Mouse (Mus musculus) brain, embryonic 14.5 days (tissue): ENCODE results near the gene Npy. TPM values are rescaled to one million over a fixed set of nuclear protein-coding genes. Genes with fewer than 3 reads are reported as not detected.

ENCODE experiments used
- DNase-seq: peaks from one replicate; pipeline ENCODE4 v3.0.0-alpha.2; 2011; ENCODE audit warnings: low read depth
- CTCF ChIP-seq: fragments of 200-500 bp; IDR thresholded peaks from 2 replicates; pipeline ENCODE4 v1.5.1; 2012; ENCODE audit warnings: inconsistent platforms, mild to moderate bottlenecking, moderate library complexity, borderline replicate concordance; ENCODE audit not compliant: insufficient read depth, insufficient read length; ENCODE audit errors: extremely low read depth
- POLR2A ChIP-seq: fragments of 200-500 bp; IDR thresholded peaks from 2 replicates; pipeline ENCODE4 v1.6.1; 2012; ENCODE audit warnings: mild to moderate bottlenecking, inconsistent platforms, borderline replicate concordance; ENCODE audit not compliant: poor library complexity, insufficient read depth, insufficient read length, severe bottlenecking; ENCODE audit errors: extremely low read depth
- polyA plus RNA-seq: library from polyadenylated mRNA; depleted of rRNA; stranded (reverse); fragments of >200 nt; gene quantifications from 2 replicates; pipeline ENCODE4 v1.2.3, GENCODE M21; 2012

The Npy gene
- polyA plus RNA-seq, 1 experiment, result 87.1 TPM

- TF ChIP-seq POLR2A, result no peak
- no peak for TF ChIP-seq CTCF
- no peak for DNase-seq
These were observed 4.9 kb upstream of the Npy start for GRCm38 (mm10) chr6:49817625-49818024.

- DNase-seq, result no peak
- TF ChIP-seq POLR2A, result no peak
- TF ChIP-seq CTCF, result no peak
These were observed 341 bp downstream of the Npy start for GRCm38 (mm10) chr6:49822871-49823230.

GRCm38 (mm10) chr6:49823371-49823770, 861 bp downstream of the Npy start:
- DNase-seq, result no peak
- no peak for TF ChIP-seq CTCF
- no peak for TF ChIP-seq POLR2A

- no peak for TF ChIP-seq CTCF
- TF ChIP-seq POLR2A, result no peak
- DNase-seq, result no peak
These were observed 1.3 kb downstream of the Npy start for GRCm38 (mm10) chr6:49823821-49824220.

- no peak for DNase-seq
- TF ChIP-seq CTCF, result no peak
- TF ChIP-seq POLR2A, result no peak
These were observed 9.1 kb downstream of the Npy start for GRCm38 (mm10) chr6:49831579-49831978.

- DNase-seq, result no peak
- TF ChIP-seq CTCF, result no peak
- no peak for TF ChIP-seq POLR2A
These were observed 34.3 kb downstream of the Npy start for GRCm38 (mm10) chr6:49856830-49857229.

- no peak for TF ChIP-seq CTCF
- TF ChIP-seq POLR2A, result no peak
- no peak for DNase-seq
These were observed 45.1 kb downstream of the Npy start for GRCm38 (mm10) chr6:49867571-49867970.

- TF ChIP-seq CTCF, result no peak
- TF ChIP-seq POLR2A, result no peak
- DNase-seq, result no peak
These were observed 48.6 kb downstream of the Npy start for GRCm38 (mm10) chr6:49871071-49871470.

- TF ChIP-seq POLR2A, result no peak
- no peak for TF ChIP-seq CTCF
- no peak for DNase-seq
These were observed 51.0 kb downstream of the Npy start for GRCm38 (mm10) chr6:49873556-49873955.

GRCm38 (mm10) chr6:49875160-49875559, 52.6 kb downstream of the Npy start:
- TF ChIP-seq CTCF (no peak), POLR2A (no peak)
- peak; percentile 71 for DNase-seq

GRCm38 (mm10) chr6:49875791-49876190, 53.3 kb downstream of the Npy start:
- DNase-seq, result peak; percentile 44
- TF ChIP-seq CTCF (no peak), POLR2A (no peak)
